ENCODE assay signal across 8 mouse cellular contexts in the genomic region with DNA sequence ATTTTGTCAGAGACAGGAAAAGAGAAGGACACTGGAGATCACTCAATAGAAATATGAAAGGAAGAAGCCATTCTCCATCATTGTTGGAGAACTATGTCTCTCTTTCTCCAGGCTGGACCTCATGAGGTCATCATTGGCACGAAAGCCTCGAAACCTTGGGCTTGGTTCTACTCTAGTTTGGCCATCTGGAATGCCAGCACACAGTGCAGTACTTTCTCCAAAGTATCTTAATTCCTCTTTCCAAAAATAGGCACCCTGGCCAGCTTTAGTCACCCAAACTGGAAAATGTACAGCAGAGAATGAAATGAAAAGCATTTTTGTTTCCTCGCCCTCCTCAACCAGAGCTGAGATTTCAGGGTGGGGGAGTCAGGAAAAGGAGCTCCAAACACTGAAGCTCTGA.
DNase-seq lines count a peak whose midpoint lies in the region; ATAC-seq lines count a peak whose summit lies in the region.
"Had no signal": no experiment of that assay in that cellular context is flagged by ENCODE, and none has a peak within 500 bp of the region (broad histone marks: within the 10 kb centered on the region; RNA-seq: fewer than 3 reads in every experiment).

No protein-coding gene starts in this region.

- DNase-seq in left cerebral cortex, postnatal 4 days: peak; percentile 18
- no peak for DNase-seq in left cerebral cortex, adult 11 months (ENCODE audit: low spot score)
- DNase-seq in cerebellum, postnatal 10 days: peak; percentile 20 to 53
- peak; percentile 28 to 44 for DNase-seq in heart, adult 9 months (ENCODE audit: low spot score in 2 of 2)
- DNase-seq in T-cell, adult 2 months (ENCODE audit: low spot score): no peak
- DNase-seq in urinary bladder, adult 18-20 months (ENCODE audit: low spot score in 2 of 2): no peak

- no peak for ATAC-seq in limb, embryonic 12.5 days (ENCODE audit: insufficient number of reproducible peaks, insufficient read depth, low FRiP score, low TSS enrichment, low read depth)

- no peak overlapping the region for H3K4me3 ChIP-seq in limb, embryonic 12.5 days (replicated peaks)
- H3K4me3 ChIP-seq: liver, embryonic 15.5 days had no signal

- intact Hi-C loops in left cerebral cortex, postnatal 4 days (cut with DNase I): no loop called here

- WGBS in limb, embryonic 12.5 days: 81% methylated on average over 3 of the region's 3 CpGs

- H3K27ac ChIP-seq in limb, embryonic 12.5 days: peak overlapping the region; percentile 82
- H3K27ac ChIP-seq: liver, embryonic 15.5 days had no signal

- H3K27me3 ChIP-seq in limb, embryonic 12.5 days: no peaks in the 10 kb centered on the region
- H3K27me3 ChIP-seq: liver, embryonic 15.5 days had no signal

- H3K4me2 ChIP-seq in limb, embryonic 12.5 days: 0 out of 2 replicates have a peak overlapping the region, but pooled peaks have one; percentile 36
- H3K4me2 ChIP-seq: liver, embryonic 15.5 days had no signal

- H3K9ac ChIP-seq in limb, embryonic 12.5 days (replicated peaks): no peak overlapping the region
- H3K9ac ChIP-seq: liver, embryonic 15.5 days had no signal

- H3K9me3 ChIP-seq in limb, embryonic 12.5 days: no peaks in the 10 kb centered on the region
- H3K9me3 ChIP-seq: liver, embryonic 15.5 days had no signal

- H3K4me1 ChIP-seq in limb, embryonic 12.5 days (replicated peaks): peaks cover 59% of the 10 kb centered on the region

- no peaks in the 10 kb centered on the region for H3K36me3 ChIP-seq in limb, embryonic 12.5 days

Comparison
In these comparisons a context has a peak if more than half of its experiments do, and no peak if none do; other contexts are left out.
1. DNase-seq: peak in left cerebral cortex, postnatal 4 days (single experiment), cerebellum, postnatal 10 days (2 of 2) and heart, adult 9 months (2 of 2); none in left cerebral cortex, adult 11 months (single experiment), T-cell, adult 2 months (single experiment) and urinary bladder, adult 18-20 months (0 of 2).